Mouse (Mus musculus) midbrain, embryonic 10.5 days (tissue): ENCODE measurements at regions not wholly inside any gene's neighbourhood (a gene's known extent, or its start where the extent isn't known, plus 50 kb on each side); places are given as distances from the start of the nearest gene placed in this dataset.
A peak's percentile ranks its signal among the peaks of the same experiment; 100 is the strongest.

Experiments
- DNase-seq: peaks from one replicate; pipeline ENCODE4 v3.0.0-alpha.2; 2017; ENCODE audit warnings: low spot score
- H3K27ac ChIP-seq: fragments of 300-500 bp; sonication (generic); replicated peaks from 2 replicates; pipeline ENCODE4 v1.5.1; 2016; ENCODE audit warnings: mild to moderate bottlenecking
- H3K27me3 ChIP-seq: fragments of 300-500 bp; sonication (generic); 2 replicates; pipeline ENCODE4 v1.6.1; 2016; ENCODE audit warnings: low read depth, mild to moderate bottlenecking; ENCODE audit not compliant: poor library complexity, severe bottlenecking
- H3K36me3 ChIP-seq: fragments of 300-500 bp; sonication (generic); 2 replicates; pipeline ENCODE4 v1.6.1; 2016; ENCODE audit warnings: mild to moderate bottlenecking, moderate library complexity
- H3K4me1 ChIP-seq: fragments of 300-500 bp; sonication (generic); 2 replicates; pipeline ENCODE4 v1.6.1; 2016
- H3K4me3 ChIP-seq: fragments of 300-500 bp; sonication (generic); 2 replicates; pipeline ENCODE4 v1.5.1; 2016; ENCODE audit warnings: mild to moderate bottlenecking, moderate library complexity
- H3K9me3 ChIP-seq: fragments of 300-500 bp; sonication (generic); replicated peaks from 2 replicates; pipeline ENCODE4 v1.6.1; 2016; ENCODE audit warnings: mild to moderate bottlenecking
- WGBS: fragments of 180-500 bp; shearing (Covaris S2); methylation state at CpG from one replicate; pipeline ENCODE4 v1.1.7; 2016; 5-methylcytosine and 5-hydroxymethylcytosine counted together

DNA sequence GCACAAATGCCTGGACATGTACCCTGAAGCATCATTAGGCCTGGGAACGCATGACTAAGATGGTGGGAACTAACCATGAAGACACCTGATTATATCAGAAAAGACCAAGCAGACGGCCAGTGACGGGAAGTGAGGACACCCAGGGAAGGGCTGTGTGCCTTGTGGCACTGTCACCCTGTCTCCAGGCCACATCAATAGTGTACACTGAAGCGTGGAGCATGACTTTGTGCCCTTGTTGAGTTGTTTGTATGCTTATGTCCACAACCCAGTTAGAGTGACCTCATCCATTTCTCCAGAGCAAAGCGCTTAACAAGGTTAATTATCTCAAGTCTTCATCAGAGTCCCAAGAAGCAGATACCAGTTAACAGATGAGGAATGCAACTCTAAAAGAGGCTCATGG lies 96.8 kb upstream of the Cdkn3 start:
- Histone ChIP-seq H3K27ac (no peak overlapping the region), H3K27me3 (peaks cover 58% of the 10 kb centered on the region), H3K9me3 (no peaks in the 10 kb centered on the region), H3K4me3 (no peak overlapping the region), H3K4me1 (peaks cover 27% of the 10 kb centered on the region), H3K36me3 (no peaks in the 10 kb centered on the region)
- no peak for DNase-seq
- 85% methylated on average over 5 of the region's 5 CpGs for WGBS

DNA sequence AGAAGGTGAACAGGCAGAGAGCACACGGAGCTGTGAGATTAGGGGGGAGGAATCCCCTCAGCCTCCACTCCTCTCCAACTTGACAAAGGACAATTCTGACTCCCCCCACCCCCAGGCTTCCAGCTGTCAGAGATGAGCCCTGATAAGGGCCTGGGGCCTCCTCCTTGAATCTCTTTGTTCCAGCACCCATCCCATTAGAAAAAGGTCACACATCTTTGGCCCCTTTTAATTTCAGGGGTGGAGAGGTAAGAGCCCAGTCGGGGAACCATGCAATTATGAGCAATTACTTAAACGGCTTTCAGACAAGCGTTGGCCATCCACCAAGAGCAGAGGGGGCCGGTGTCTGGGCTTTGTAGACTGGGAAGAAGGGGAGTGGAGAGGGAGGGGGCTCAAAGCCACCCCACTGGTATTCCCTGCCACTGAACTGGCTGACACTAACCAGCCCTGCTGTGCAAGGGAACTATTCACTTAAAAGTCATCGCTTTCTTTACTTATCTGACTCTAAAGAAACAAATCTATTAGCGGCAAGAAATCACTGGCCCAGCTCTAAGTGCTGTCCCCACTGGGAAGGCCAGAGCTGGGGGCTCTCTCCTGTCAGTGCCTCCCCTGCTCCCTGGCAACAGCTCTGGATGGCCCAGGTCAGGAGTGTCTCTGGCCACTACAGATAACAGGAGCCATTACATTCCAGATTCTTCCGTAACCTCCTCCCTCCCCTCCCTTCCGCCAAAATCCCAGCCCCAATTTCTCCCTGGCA lies 98.4 kb upstream of the Cdkn3 start:
- H3K4me3 ChIP-seq, result no peak overlapping the region
- peaks cover 66% of the 10 kb centered on the region for H3K27me3 ChIP-seq
- WGBS, result under 1% methylated on average over 9 of the region's 9 CpGs
- H3K36me3 ChIP-seq, result no peaks in the 10 kb centered on the region
- H3K27ac ChIP-seq, result peak overlapping the region; percentile 38; the same call in 1 of the 2 replicates
- peak; percentile 28 for DNase-seq
- H3K4me1 ChIP-seq, result peaks cover 27% of the 10 kb centered on the region
- no peaks in the 10 kb centered on the region for H3K9me3 ChIP-seq

- Histone ChIP-seq H3K9me3 (no peaks in the 10 kb centered on the region), H3K27ac (no peak overlapping the region), H3K36me3 (no peaks in the 10 kb centered on the region), H3K27me3 (peaks cover 71% of the 10 kb centered on the region), H3K4me1 (peaks cover 27% of the 10 kb centered on the region), H3K4me3 (no peak overlapping the region)
- no peak for DNase-seq
- 30% methylated on average over 3 of the region's 3 CpGs for WGBS
Observed at GRCm38 (mm10) chr14:46661118-46661791, 99.1 kb upstream of the Cdkn3 start.

DNA sequence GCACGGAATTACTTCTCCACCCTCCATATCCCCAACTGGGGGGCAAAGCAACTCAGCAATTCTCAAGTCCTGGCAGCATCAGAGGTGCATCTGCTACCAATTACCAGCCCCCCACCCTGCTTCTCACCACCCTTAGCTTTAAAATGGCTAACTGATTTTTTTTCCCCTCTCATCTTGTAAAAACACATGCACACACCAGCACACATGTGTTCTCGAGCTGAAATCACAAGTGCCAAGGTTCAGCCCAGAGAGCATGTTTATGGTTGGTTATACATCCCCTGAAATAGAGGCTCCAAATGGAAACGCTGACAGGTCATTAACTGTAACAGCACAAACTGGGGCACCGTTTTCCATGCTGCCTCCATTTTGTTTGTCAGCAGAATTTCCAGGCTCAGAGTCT lies 101.0 kb upstream of the Cdkn3 start:
- H3K4me1 ChIP-seq, result peaks cover 27% of the 10 kb centered on the region
- WGBS, result 76% methylated on average over 4 of the region's 4 CpGs
- no peaks in the 10 kb centered on the region for H3K9me3 ChIP-seq
- H3K4me3 ChIP-seq, result no peak overlapping the region
- H3K27ac ChIP-seq, result no peak overlapping the region
- H3K27me3 ChIP-seq, result peaks cover 76% of the 10 kb centered on the region
- DNase-seq, result no peak
- no peaks in the 10 kb centered on the region for H3K36me3 ChIP-seq

- Histone ChIP-seq H3K9me3 (no peaks in the 10 kb centered on the region), H3K27ac (no peak overlapping the region), H3K4me3 (no peak overlapping the region), H3K36me3 (no peaks in the 10 kb centered on the region), H3K4me1 (peaks cover 7% of the 10 kb centered on the region), H3K27me3 (peaks cover 80% of the 10 kb centered on the region)
- 82% methylated on average over 10 of the region's 10 CpGs for WGBS
- no peak for DNase-seq
Observed at GRCm38 (mm10) chr14:46656249-46656648, 104.1 kb upstream of the Cdkn3 start.

DNA sequence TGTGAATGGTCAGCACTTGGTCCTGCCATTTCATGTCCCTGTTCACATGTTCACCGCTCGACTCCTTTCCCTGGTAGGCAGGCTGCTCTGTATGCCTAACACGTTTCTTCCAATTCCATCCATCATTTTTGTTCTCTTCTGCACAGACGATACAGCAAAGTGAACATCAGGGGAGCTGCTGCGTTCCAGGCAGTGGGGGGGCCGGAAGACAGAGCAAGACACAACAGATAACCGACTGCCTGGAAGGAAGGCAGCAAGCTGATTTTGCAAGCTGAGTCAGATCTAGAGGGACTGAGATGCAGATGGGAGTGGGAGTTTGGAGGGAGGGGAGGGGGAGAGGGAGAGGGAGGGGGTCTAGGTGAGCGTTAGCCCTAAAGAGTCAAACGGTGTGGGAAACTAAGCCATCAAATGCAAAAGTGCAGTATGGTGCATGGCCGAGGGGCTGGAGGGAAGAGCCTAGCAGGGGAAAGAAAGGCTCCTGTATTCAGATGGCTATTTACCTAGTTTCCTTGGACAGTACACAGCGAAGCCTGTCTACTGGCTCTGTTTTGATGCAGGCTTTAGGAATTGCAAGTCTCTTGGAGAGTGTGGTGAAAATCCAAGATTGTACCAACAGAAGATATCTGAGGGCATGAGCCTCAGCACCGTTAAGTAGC lies 112.9 kb upstream of the Cdkn3 start:
- H3K4me1 ChIP-seq, result peaks cover 6% of the 10 kb centered on the region; the same call in 1 of the 2 replicates
- no peak for DNase-seq
- peaks cover 73% of the 10 kb centered on the region for H3K27me3 ChIP-seq
- WGBS, result 71% methylated on average over 12 of the region's 12 CpGs
- 0 out of 2 replicates have a peak overlapping the region, but pooled peaks have one; percentile 11 for H3K27ac ChIP-seq
- H3K36me3 ChIP-seq, result no peaks in the 10 kb centered on the region
- H3K4me3 ChIP-seq, result no peak overlapping the region
- no peaks in the 10 kb centered on the region for H3K9me3 ChIP-seq

DNA sequence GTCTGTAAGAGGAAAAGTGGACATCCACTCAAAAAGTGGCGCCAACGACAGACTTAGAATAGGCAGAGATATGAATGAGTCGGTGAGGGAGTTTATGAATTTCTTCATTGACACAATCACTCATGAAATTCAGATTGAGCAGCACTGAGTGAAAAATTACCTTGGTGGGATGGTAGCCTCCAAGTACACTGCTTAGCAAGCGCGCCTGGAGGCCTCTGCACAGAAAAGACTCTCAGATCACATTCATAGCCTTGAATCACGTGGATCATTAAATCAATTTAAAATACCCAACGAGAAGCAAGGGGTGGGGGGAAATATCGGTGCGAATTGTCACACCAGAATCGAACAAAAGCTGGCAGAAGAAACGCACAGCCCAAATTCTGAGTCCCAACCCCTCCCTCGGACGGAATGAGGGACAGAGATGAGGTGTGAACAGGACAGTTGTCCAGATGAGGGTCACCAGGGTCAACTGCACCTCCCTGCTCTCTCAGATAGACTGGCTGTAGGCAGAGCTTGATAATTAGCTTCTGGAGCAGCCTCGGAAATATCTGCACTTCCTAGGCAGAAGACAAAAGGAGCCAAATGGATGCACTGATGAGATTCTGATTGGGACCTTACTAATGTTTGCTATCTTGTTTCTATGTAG lies 113.5 kb upstream of the Cdkn3 start:
- H3K27ac ChIP-seq, result no peak overlapping the region
- no peaks in the 10 kb centered on the region for H3K36me3 ChIP-seq

GRCm38 (mm10) chr14:46639116-46639826 lies 121.1 kb upstream of the Cdkn3 start:
- WGBS, result 8% methylated on average over 8 of the region's 8 CpGs
- Histone ChIP-seq H3K36me3 (no peaks in the 10 kb centered on the region), H3K4me1 (peaks cover 10% of the 10 kb centered on the region), H3K4me3 (no peak overlapping the region), H3K27me3 (peaks cover 88% of the 10 kb centered on the region), H3K27ac (no peak overlapping the region), H3K9me3 (no peaks in the 10 kb centered on the region)
- no peak for DNase-seq

More for the DNA sequence above, 113.5 kb upstream of the Cdkn3 start:
- peaks cover 6% of the 10 kb centered on the region; the same call in 1 of the 2 replicates for H3K4me1 ChIP-seq
- H3K4me3 ChIP-seq, result no peak overlapping the region
- WGBS, result 86% methylated on average over 14 of the region's 14 CpGs
- peaks cover 80% of the 10 kb centered on the region for H3K27me3 ChIP-seq
- no peak for DNase-seq
- H3K9me3 ChIP-seq, result no peaks in the 10 kb centered on the region

GRCm38 (mm10) chr14:46638516-46638915 lies 121.8 kb upstream of the Cdkn3 start:
- H3K4me3 ChIP-seq, result no peak overlapping the region
- no peak overlapping the region for H3K27ac ChIP-seq
- WGBS, result 80% methylated on average over 6 of the region's 6 CpGs
- no peaks in the 10 kb centered on the region for H3K9me3 ChIP-seq
- peaks cover 10% of the 10 kb centered on the region for H3K4me1 ChIP-seq
- H3K36me3 ChIP-seq, result no peaks in the 10 kb centered on the region
- no peak for DNase-seq
- peaks cover 91% of the 10 kb centered on the region for H3K27me3 ChIP-seq

- Histone ChIP-seq H3K36me3 (no peaks in the 10 kb centered on the region), H3K4me3 (no peak overlapping the region), H3K27me3 (peaks cover 81% of the 10 kb centered on the region), H3K4me1 (peaks cover 10% of the 10 kb centered on the region), H3K9me3 (no peaks in the 10 kb centered on the region), H3K27ac (no peak overlapping the region)
- 82% methylated on average over 5 of the region's 5 CpGs for WGBS
- no peak for DNase-seq
Observed at GRCm38 (mm10) chr14:46637240-46637639, 123.1 kb upstream of the Cdkn3 start.

- Histone ChIP-seq H3K4me3 (no peak overlapping the region), H3K9me3 (no peaks in the 10 kb centered on the region), H3K27ac (no peak overlapping the region), H3K4me1 (peaks cover 10% of the 10 kb centered on the region), H3K36me3 (no peaks in the 10 kb centered on the region), H3K27me3 (peaks cover 73% of the 10 kb centered on the region)
- no peak for DNase-seq
- 87% methylated on average over 6 of the region's 6 CpGs for WGBS
Observed at GRCm38 (mm10) chr14:46636364-46636763, 124.0 kb upstream of the Cdkn3 start.

DNA sequence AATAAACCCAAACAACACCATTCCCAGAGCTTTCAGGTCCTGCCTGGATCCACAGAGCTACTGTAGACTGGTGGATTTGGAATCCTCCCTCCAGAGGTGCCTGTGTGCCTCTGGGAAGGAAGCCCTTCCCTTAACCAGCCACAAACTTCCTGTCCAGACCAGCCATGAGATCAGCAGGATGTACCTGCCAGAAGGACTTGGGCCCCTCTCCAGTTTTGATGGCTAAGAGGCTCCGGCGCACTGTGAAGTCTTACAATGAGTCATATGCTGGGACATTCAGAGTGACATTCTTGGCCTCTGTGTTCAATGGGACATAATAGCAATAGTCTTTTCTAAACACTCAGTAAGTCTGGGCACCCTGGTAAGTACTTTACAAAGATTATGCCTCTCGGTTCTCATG lies 125.0 kb upstream of the Cdkn3 start:
- no peak for DNase-seq
- H3K27me3 ChIP-seq, result peaks cover 62% of the 10 kb centered on the region
- H3K27ac ChIP-seq, result no peak overlapping the region
- H3K9me3 ChIP-seq, result no peaks in the 10 kb centered on the region
- no peaks in the 10 kb centered on the region for H3K36me3 ChIP-seq
- peaks cover 10% of the 10 kb centered on the region for H3K4me1 ChIP-seq
- 91% methylated on average over 3 of the region's 3 CpGs for WGBS
- H3K4me3 ChIP-seq, result no peak overlapping the region
